Mouse (Mus musculus): ENCODE measurements at regions not wholly inside any gene's neighbourhood (a gene's known extent, or its start where the extent isn't known, plus 50 kb on each side); places are given as distances from the start of the nearest gene placed in this dataset.

GRCm38 (mm10) chr10:16364001-16364400 lies 1359.0 kb upstream of the Cited2 start:
- no peak for TF ChIP-seq CTCF (IDR thresholded peaks at IDR 0.05; ENCODE audit: low read depth)
- Histone ChIP-seq H3K27ac (no peak overlapping the region), H3K27me3 (ENCODE audit: insufficient read depth, low read length) (no peaks in the 10 kb centered on the region), H3K4me1 (ENCODE audit: insufficient read depth, low read length) (no peaks in the 10 kb centered on the region), H3K9me3 (ENCODE audit: low read length) (no peaks in the 10 kb centered on the region), H3K4me2 (ENCODE audit: low read depth, low read length) (no peak overlapping the region), H3K9ac (replicated peaks; ENCODE audit: low read length) (no peak overlapping the region), H3K4me3 (ENCODE audit: low read length) (no peak overlapping the region), H3K36me3 (ENCODE audit: insufficient read depth, low read length) (no peaks in the 10 kb centered on the region)
- WGBS, result 96% methylated on average over 3 of the region's 3 CpGs
- ATAC-seq (no peak), DNase-seq (ENCODE audit: low spot score) (no peak)
